Mouse (Mus musculus) G1E-ER4 (cell line): ENCODE results near the gene Mast4. TPM values are rescaled to one million over a fixed set of nuclear protein-coding genes. Genes with fewer than 3 reads are reported as not detected.
A peak's percentile ranks its signal among the peaks of the same experiment; 100 is the strongest.

ENCODE experiments used
- GATA1 ChIP-seq: IDR thresholded peaks from one replicate; pipeline ENCODE4 v1.8.0; 2012; ENCODE audit warnings: low read length, inconsistent platforms
- polyA plus RNA-seq: library from polyadenylated mRNA; stranded (reverse); fragments of >175 nt; gene quantifications from 2 replicates; pipeline ENCODE4 v1.2.3, GENCODE M21; 2012

Gene Mast4
- polyA plus RNA-seq, 1 experiment = 2.4 TPM

GRCm38 (mm10) chr13:102762203-102762602 lies 572.1 kb downstream of the Mast4 start:
- no peak for TF ChIP-seq GATA1

GRCm38 (mm10) chr13:102761410-102761809 lies 572.9 kb downstream of the Mast4 start:
- no peak for TF ChIP-seq GATA1

GRCm38 (mm10) chr13:102758021-102758420 lies 576.3 kb downstream of the Mast4 start:
- TF ChIP-seq GATA1 = no peak

GRCm38 (mm10) chr13:102756071-102756470 lies 578.2 kb downstream of the Mast4 start:
- TF ChIP-seq GATA1 = no peak

- TF ChIP-seq GATA1 = no peak
Measured at GRCm38 (mm10) chr13:102755124-102755523, 579.2 kb downstream of the Mast4 start.

GRCm38 (mm10) chr13:102753714-102754556 lies 580.4 kb downstream of the Mast4 start:
- TF ChIP-seq GATA1 = no peak

GRCm38 (mm10) chr13:102749891-102750290 lies 584.4 kb downstream of the Mast4 start:
- TF ChIP-seq GATA1 = no peak

GRCm38 (mm10) chr13:102749194-102749593 lies 585.1 kb downstream of the Mast4 start:
- no peak for TF ChIP-seq GATA1

GRCm38 (mm10) chr13:102746803-102747561 lies 587.3 kb downstream of the Mast4 start:
- TF ChIP-seq GATA1 = no peak

GRCm38 (mm10) chr13:102745626-102746342 lies 588.5 kb downstream of the Mast4 start:
- no peak for TF ChIP-seq GATA1

- TF ChIP-seq GATA1 = no peak
Measured at GRCm38 (mm10) chr13:102745270-102745600, 589.1 kb downstream of the Mast4 start.

GRCm38 (mm10) chr13:102744481-102745269 lies 589.6 kb downstream of the Mast4 start:
- no peak for TF ChIP-seq GATA1

GRCm38 (mm10) chr13:102739720-102740535 lies 594.4 kb downstream of the Mast4 start:
- peak; percentile 34 for TF ChIP-seq GATA1

- TF ChIP-seq GATA1 = no peak
Measured at GRCm38 (mm10) chr13:102737811-102738210, 596.5 kb downstream of the Mast4 start.
